In genomic region chr3:51270069-51270817, GRCm38 (mm10) we compare ENCODE assay signal across 11 mouse cellular contexts. TPM values are rescaled to one million over a fixed set of nuclear protein-coding genes. Genes with fewer than 3 reads are reported as not detected.
A peak's percentile ranks its signal among the peaks of the same experiment; 100 is the strongest.
DNase-seq lines count a peak whose midpoint lies in the region; ATAC-seq and TF ChIP-seq lines count a peak whose summit lies in the region.
"Had no signal": no experiment of that assay in that cellular context is flagged by ENCODE, and none has a peak within 500 bp of the region (broad histone marks: within the 10 kb centered on the region; RNA-seq: fewer than 3 reads in every experiment).

No protein-coding gene starts in this region.

- no peaks in the 10 kb centered on the region for H3K9me3 ChIP-seq in forebrain, embryonic 10.5 days
- no peaks in the 10 kb centered on the region for H3K9me3 ChIP-seq in forebrain, embryonic 13.5 days (replicated peaks)
- H3K9me3 ChIP-seq in heart, postnatal 0 days (replicated peaks; ENCODE audit: control insufficient read depth, low read length): no peaks in the 10 kb centered on the region
- no peaks in the 10 kb centered on the region for H3K9me3 ChIP-seq in hindbrain, embryonic 14.5 days (ENCODE audit: control insufficient read depth, low read length)
- no peaks in the 10 kb centered on the region for H3K9me3 ChIP-seq in midbrain, embryonic 16.5 days (replicated peaks; ENCODE audit: control insufficient read depth, low read length, poor library complexity, severe bottlenecking)
- H3K9me3 ChIP-seq: forebrain, embryonic 12.5 days had no signal

- no peak for TF ChIP-seq CTCF in heart, postnatal 0 days (IDR thresholded peaks at IDR 0.05; ENCODE audit: low read depth)

- no peaks in the 10 kb centered on the region for H3K27me3 ChIP-seq in forebrain, embryonic 10.5 days (ENCODE audit: poor library complexity, severe bottlenecking)
- no peaks in the 10 kb centered on the region for H3K27me3 ChIP-seq in forebrain, embryonic 13.5 days
- H3K27me3 ChIP-seq in heart, postnatal 0 days (ENCODE audit: control insufficient read depth, insufficient read depth, low read length): no peaks in the 10 kb centered on the region
- no peaks in the 10 kb centered on the region for H3K27me3 ChIP-seq in hindbrain, embryonic 14.5 days (ENCODE audit: control insufficient read depth, insufficient read depth, low read length)
- H3K27me3 ChIP-seq in midbrain, embryonic 16.5 days (ENCODE audit: control insufficient read depth, insufficient read depth, low read depth, low read length): no peaks in the 10 kb centered on the region
- H3K27me3 ChIP-seq: forebrain, embryonic 12.5 days had no signal

- peak; percentile 5 for DNase-seq in forebrain, embryonic 10.5 days (ENCODE audit: extremely low spot score, low spot score)
- peak; percentile 58 for DNase-seq in CD4-positive helper T cell, adult 2 months (ENCODE audit: low read depth, low spot score)
- peak; percentile 86 for DNase-seq in heart, postnatal 0 days (ENCODE audit: low spot score)
- no peak for DNase-seq in thymus, postnatal 36 days
- no peak for DNase-seq in hindbrain, embryonic 14.5 days (ENCODE audit: low spot score)
- DNase-seq: cerebellum, adult 8-10 months had no signal

- no peak overlapping the region for H3K9ac ChIP-seq in forebrain, embryonic 13.5 days
- H3K9ac ChIP-seq in heart, postnatal 0 days (replicated peaks; ENCODE audit: low read depth, low read length): peak overlapping the region; percentile 5; the same call in 1 of the 2 replicates
- H3K9ac ChIP-seq in hindbrain, embryonic 14.5 days: no peak overlapping the region
- no peak overlapping the region for H3K9ac ChIP-seq in midbrain, embryonic 16.5 days (ENCODE audit: low read depth, low read length)
- H3K9ac ChIP-seq: forebrain, embryonic 12.5 days had no signal

- H3K36me3 ChIP-seq in forebrain, embryonic 10.5 days (replicated peaks): peaks cover 20% of the 10 kb centered on the region
- peaks cover 7% of the 10 kb centered on the region for H3K36me3 ChIP-seq in forebrain, embryonic 13.5 days (ENCODE audit: poor library complexity, severe bottlenecking)
- H3K36me3 ChIP-seq in heart, postnatal 0 days (replicated peaks; ENCODE audit: control insufficient read depth, insufficient read depth, low read length): peaks cover 7% of the 10 kb centered on the region
- H3K36me3 ChIP-seq in hindbrain, embryonic 14.5 days (replicated peaks; ENCODE audit: control insufficient read depth, insufficient read depth): peaks cover 12% of the 10 kb centered on the region
- H3K36me3 ChIP-seq in midbrain, embryonic 16.5 days (ENCODE audit: control insufficient read depth, insufficient read depth, low read length): peaks cover under 1% of the 10 kb centered on the region; the same call in 1 of the 2 replicates

- TF ChIP-seq EP300 in heart, postnatal 0 days (IDR thresholded peaks at IDR 0.05; ENCODE audit: low read depth): no peak

- no peak overlapping the region for H3K4me3 ChIP-seq in forebrain, embryonic 10.5 days
- H3K4me3 ChIP-seq in forebrain, embryonic 13.5 days: no peak overlapping the region
- no peak overlapping the region for H3K4me3 ChIP-seq in heart, postnatal 0 days (ENCODE audit: low read depth, low read length)
- H3K4me3 ChIP-seq in hindbrain, embryonic 14.5 days (replicated peaks; ENCODE audit: low read length): no peak overlapping the region
- H3K4me3 ChIP-seq in midbrain, embryonic 16.5 days (ENCODE audit: low read depth, low read length): no peak overlapping the region
- H3K4me3 ChIP-seq: forebrain, embryonic 12.5 days had no signal

- peaks cover 6% of the 10 kb centered on the region for H3K4me1 ChIP-seq in forebrain, embryonic 10.5 days
- H3K4me1 ChIP-seq in forebrain, embryonic 13.5 days: peaks cover 11% of the 10 kb centered on the region
- peaks cover 20% of the 10 kb centered on the region for H3K4me1 ChIP-seq in heart, postnatal 0 days (ENCODE audit: control insufficient read depth, insufficient read depth)
- peaks cover 5% of the 10 kb centered on the region for H3K4me1 ChIP-seq in hindbrain, embryonic 14.5 days (replicated peaks; ENCODE audit: control insufficient read depth, insufficient read depth, low read length)
- H3K4me1 ChIP-seq in midbrain, embryonic 16.5 days (ENCODE audit: control insufficient read depth, insufficient read depth, low read length): peaks cover 6% of the 10 kb centered on the region

- H3K4me2 ChIP-seq in forebrain, embryonic 13.5 days: no peak overlapping the region
- H3K4me2 ChIP-seq in heart, postnatal 0 days (ENCODE audit: low read depth, low read length): peak overlapping the region; percentile 32
- no peak overlapping the region for H3K4me2 ChIP-seq in hindbrain, embryonic 14.5 days (replicated peaks)
- H3K4me2 ChIP-seq in midbrain, embryonic 16.5 days (ENCODE audit: low read length): no peak overlapping the region
- H3K4me2 ChIP-seq: forebrain, embryonic 12.5 days had no signal

- no peak for ATAC-seq in forebrain, embryonic 13.5 days
- peak; percentile 71 for ATAC-seq in heart, postnatal 0 days (ENCODE audit: insufficient read depth, low read depth)
- peak; percentile 73 for ATAC-seq in megakaryocyte, adult 5-6 weeks (ENCODE audit: poor library complexity, severe bottlenecking)
- no peak for ATAC-seq in hindbrain, embryonic 14.5 days (ENCODE audit: low FRiP score)
- ATAC-seq in midbrain, embryonic 16.5 days: no peak
- ATAC-seq: hindbrain, embryonic 16.5 days had no signal

- WGBS in forebrain, embryonic 10.5 days: 93% methylated on average over 12 of the region's 12 CpGs
- WGBS in forebrain, embryonic 13.5 days: 86% methylated on average over 12 of the region's 12 CpGs
- WGBS in heart, postnatal 0 days: 22% methylated on average over 12 of the region's 12 CpGs
- WGBS in hindbrain, embryonic 14.5 days: 91% methylated on average over 12 of the region's 12 CpGs
- 91% methylated on average over 12 of the region's 12 CpGs for WGBS in midbrain, embryonic 16.5 days

- H3K27ac ChIP-seq in forebrain, embryonic 10.5 days: no peak overlapping the region
- H3K27ac ChIP-seq in forebrain, embryonic 13.5 days: no peak overlapping the region
- peak overlapping the region; percentile 98 for H3K27ac ChIP-seq in heart, postnatal 0 days (ENCODE audit: low read depth)
- no peak overlapping the region for H3K27ac ChIP-seq in hindbrain, embryonic 14.5 days
- H3K27ac ChIP-seq in midbrain, embryonic 16.5 days (ENCODE audit: low read length): no peak overlapping the region
- H3K27ac ChIP-seq: forebrain, embryonic 12.5 days had no signal

RNA-seq across cellular contexts. Expression of gene Noct, which starts 46.0 kb away (rescaled TPM):
- polyA plus RNA-seq in forebrain, embryonic 10.5 days (2016; fragmentation: Nextera tagmentation; extraction: Ambion mirVana): 11.2 and 11.3 TPM in 2 replicates
- 13.4 and 13.9 TPM in 2 replicates for polyA plus RNA-seq in forebrain, embryonic 13.5 days (2015; fragmentation: Nextera tagmentation; extraction: Ambion mirVana)
- total RNA-seq in heart, postnatal 0 days (2014; rRNA removed; ENCODE audit: low replicate concordance): 28.1 and 35.6 TPM in 2 replicates
- polyA plus RNA-seq in heart, postnatal 0 days (2015; fragmentation: Nextera tagmentation; extraction: Ambion mirVana): 8.5 and 11.9 TPM in 2 replicates
- total RNA-seq in megakaryocyte, adult 5-6 weeks (2015): 12.1 and 13.2 TPM in 2 replicates
- total RNA-seq in megakaryocyte, adult 5-6 weeks (2017): 4.4 and 7.6 TPM in 2 replicates
- polyA plus RNA-seq in hindbrain, embryonic 14.5 days (2014; fragmentation: Nextera tagmentation; extraction: Ambion mirVana): 38.3 and 39.4 TPM in 2 replicates
- 29.0 and 30.8 TPM in 2 replicates for polyA plus RNA-seq in midbrain, embryonic 16.5 days (2015; fragmentation: Nextera tagmentation; extraction: Ambion mirVana)

Comparison
In these comparisons a context has a peak if more than half of its experiments do, and no peak if none do; other contexts are left out.
1. DNase-seq: peak in forebrain, embryonic 10.5 days (single experiment), CD4-positive helper T cell, adult 2 months (single experiment) and heart, postnatal 0 days (single experiment); none in thymus, postnatal 36 days (0 of 2) and hindbrain, embryonic 14.5 days (single experiment).
2. ATAC-seq: peak in heart, postnatal 0 days (single experiment) and megakaryocyte, adult 5-6 weeks (single experiment); none in forebrain, embryonic 13.5 days (single experiment), hindbrain, embryonic 14.5 days (single experiment) and midbrain, embryonic 16.5 days (single experiment).